22 mouse cellular contexts compared by ENCODE assay signal in genomic region chr3:97232328-97232727, GRCm38 (mm10).
DNase-seq lines count a peak whose midpoint lies in the region; ATAC-seq lines count a peak whose summit lies in the region.
"Had no signal": no experiment of that assay in that cellular context is flagged by ENCODE, and none has a peak within 500 bp of the region (broad histone marks: within the 10 kb centered on the region; RNA-seq: fewer than 3 reads in every experiment).

No protein-coding gene starts in this region.

- ATAC-seq in heart, embryonic 11.5 days (replicated peaks; ENCODE audit: insufficient number of reproducible peaks, low FRiP score, low TSS enrichment), result no peak
- ATAC-seq in monocyte, adult 5-6 weeks (replicated peaks; ENCODE audit: insufficient number of reproducible peaks, low FRiP score, low TSS enrichment, poor library complexity, severe bottlenecking), result peak; percentile 69
- ATAC-seq: hindbrain, embryonic 16.5 days; intestine, embryonic 16.5 days had no signal

- H3K27me3 ChIP-seq in heart, embryonic 10.5 days (ENCODE audit: insufficient read depth, poor library complexity, severe bottlenecking), result no peaks in the 10 kb centered on the region
- no peaks in the 10 kb centered on the region for H3K27me3 ChIP-seq in heart, embryonic 11.5 days (ENCODE audit: control insufficient read depth, insufficient read depth, low read length)
- H3K27me3 ChIP-seq: kidney, embryonic 15.5 days; limb, embryonic 12.5 days; lung, embryonic 15.5 days had no signal

- H3K9me3 ChIP-seq in heart, embryonic 10.5 days, result no peaks in the 10 kb centered on the region
- H3K9me3 ChIP-seq in heart, embryonic 11.5 days (replicated peaks; ENCODE audit: control insufficient read depth, low read length), result no peaks in the 10 kb centered on the region
- H3K9me3 ChIP-seq: embryonic facial prominence, embryonic 10.5 days; kidney, embryonic 15.5 days; limb, embryonic 12.5 days; liver, embryonic 13.5 days; lung, embryonic 15.5 days had no signal

- H3K4me2 ChIP-seq in heart, embryonic 11.5 days, result no peak overlapping the region
- H3K4me2 ChIP-seq: kidney, embryonic 15.5 days; limb, embryonic 12.5 days; liver, embryonic 13.5 days; lung, embryonic 15.5 days had no signal

- WGBS in heart, embryonic 10.5 days, result 82% methylated on average over 3 of the region's 3 CpGs
- WGBS in heart, embryonic 11.5 days (ENCODE audit: insufficient replicate concordance), result 76% methylated on average over 3 of the region's 3 CpGs

- 0 out of 2 replicates have a peak overlapping the region, but pooled peaks have one; percentile 10 for H3K27ac ChIP-seq in heart, embryonic 10.5 days
- H3K27ac ChIP-seq in heart, embryonic 11.5 days (ENCODE audit: low read depth, low read length), result no peak overlapping the region
- H3K27ac ChIP-seq: embryonic facial prominence, embryonic 10.5 days; kidney, embryonic 15.5 days; limb, embryonic 12.5 days; liver, embryonic 13.5 days; lung, embryonic 15.5 days; midbrain, embryonic 10.5 days had no signal

- H3K4me3 ChIP-seq in heart, embryonic 10.5 days, result no peak overlapping the region
- H3K4me3 ChIP-seq in heart, embryonic 11.5 days (ENCODE audit: low read depth, low read length), result no peak overlapping the region
- H3K4me3 ChIP-seq: embryonic facial prominence, embryonic 10.5 days; kidney, embryonic 15.5 days; limb, embryonic 12.5 days; liver, embryonic 13.5 days; lung, embryonic 15.5 days; midbrain, embryonic 10.5 days had no signal

- peaks cover 57% of the 10 kb centered on the region for H3K4me1 ChIP-seq in heart, embryonic 10.5 days
- H3K4me1 ChIP-seq in heart, embryonic 11.5 days (ENCODE audit: control insufficient read depth, insufficient read depth, low read length), result peaks cover 21% of the 10 kb centered on the region

- no peak for DNase-seq in heart, embryonic 10.5 days (ENCODE audit: low spot score)
- DNase-seq in lung, postnatal 25 days (ENCODE audit: low spot score), result peak; percentile 26
- no peak for DNase-seq in lung, postnatal 4 days
- DNase-seq in MEL-GATA-1-ER (ENCODE audit: extremely low read depth, low read depth), result peak; percentile 98
- DNase-seq in cerebellum, adult 11-12 months, result no peak
- DNase-seq in ovary, postnatal 36 days (ENCODE audit: low spot score), result no peak
- DNase-seq: adrenal gland, postnatal 25 days; cerebellum, adult 11 months; cerebellum, postnatal 25 days; heart, postnatal 14 days; liver, embryonic 13.5 days; right cerebral cortex, adult 18-20 months; thymus, postnatal 14 days had no signal

- no peak overlapping the region for H3K9ac ChIP-seq in heart, embryonic 11.5 days (ENCODE audit: low read depth, low read length)
- H3K9ac ChIP-seq: kidney, embryonic 15.5 days; limb, embryonic 12.5 days; liver, embryonic 13.5 days; lung, embryonic 15.5 days had no signal

- H3K36me3 ChIP-seq in heart, embryonic 10.5 days, result peaks cover 5% of the 10 kb centered on the region; the same call in 1 of the 2 replicates
- no peaks in the 10 kb centered on the region; the same call in 1 of the 2 replicates for H3K36me3 ChIP-seq in heart, embryonic 11.5 days (ENCODE audit: control insufficient read depth, insufficient read depth, low read length)
- H3K36me3 ChIP-seq: liver, embryonic 13.5 days; lung, embryonic 15.5 days had no signal

Comparison
In these comparisons a context has a peak if more than half of its experiments do, and no peak if none do; other contexts are left out.
1. DNase-seq: peak in lung, postnatal 25 days (single experiment) and MEL-GATA-1-ER (single experiment); none in heart, embryonic 10.5 days (single experiment), lung, postnatal 4 days (0 of 2), cerebellum, adult 11-12 months (single experiment) and ovary, postnatal 36 days (single experiment).